In genomic region chr2:91931328-91932159, GRCm38 (mm10) we compare ENCODE assay signal across 8 mouse cellular contexts. TPM values are rescaled to one million over a fixed set of nuclear protein-coding genes. Genes with fewer than 3 reads are reported as not detected.
DNase-seq lines count a peak whose midpoint lies in the region; ATAC-seq and TF ChIP-seq lines count a peak whose summit lies in the region.

No protein-coding gene starts in this region.

- H3K4me2 ChIP-seq in embryonic facial prominence, embryonic 12.5 days (replicated peaks): peak overlapping the region; percentile 85
- peak overlapping the region; percentile 69 for H3K4me2 ChIP-seq in hindbrain, postnatal 0 days (ENCODE audit: low read depth, low read length)

- WGBS in embryonic facial prominence, embryonic 12.5 days: under 1% methylated on average over 49 of the region's 50 CpGs
- WGBS in hindbrain, postnatal 0 days: 6% methylated on average over 41 of the region's 50 CpGs

- in situ Hi-C loops in ES-E14 (cut with MboI; ENCODE audit: low sequenced_read_pairs in 2 of 2, unreplicated experiment in 2 of 2): no loop called here

- intact Hi-C loops in gastrocnemius, postnatal 14 days (cut with DNase I; ENCODE audit: low total_unique reads): no loop called here

- TF ChIP-seq CTCF in hindbrain, postnatal 0 days (IDR thresholded peaks at IDR 0.05; ENCODE audit: low read depth): no peak

- DNase-seq in gastrocnemius, postnatal 14 days: peak; percentile 60
- DNase-seq in gastrocnemius, postnatal 25 days: no peak
- peak; percentile 62 for DNase-seq in ES-E14 (ENCODE audit: low read depth, low spot score)
- peak; percentile 76 for DNase-seq in hindbrain, postnatal 0 days (ENCODE audit: low spot score)
- peak; percentile 67 for DNase-seq in lung, postnatal 10 days
- DNase-seq in testis, postnatal 10 days (ENCODE audit: low spot score): peak; percentile 83

- no peaks in the 10 kb centered on the region for H3K9me3 ChIP-seq in ES-E14 (ENCODE audit: control insufficient read depth, insufficient read depth, low read depth, low read length)
- no peaks in the 10 kb centered on the region for H3K9me3 ChIP-seq in embryonic facial prominence, embryonic 12.5 days
- H3K9me3 ChIP-seq in hindbrain, postnatal 0 days (ENCODE audit: low read length): no peaks in the 10 kb centered on the region

- peaks cover 21% of the 10 kb centered on the region for H3K36me3 ChIP-seq in ES-E14 (ENCODE audit: control insufficient read depth, insufficient read depth, low read length, poor library complexity, severe bottlenecking)
- peaks cover 25% of the 10 kb centered on the region for H3K36me3 ChIP-seq in embryonic facial prominence, embryonic 12.5 days
- 0 out of 2 replicates have a peak, but pooled peaks cover 10% of the 10 kb centered on the region for H3K36me3 ChIP-seq in hindbrain, postnatal 0 days (ENCODE audit: insufficient read depth, low read length)

- peak; percentile 49 for ATAC-seq in embryonic facial prominence, embryonic 12.5 days (ENCODE audit: insufficient number of reproducible peaks, insufficient read depth, low FRiP score, low TSS enrichment)
- ATAC-seq in hindbrain, postnatal 0 days: peak; percentile 75
- ATAC-seq in granulocyte monocyte progenitor cell, adult 5-6 weeks (replicated peaks; ENCODE audit: poor library complexity, severe bottlenecking): no peak

- H3K9ac ChIP-seq in ES-E14 (ENCODE audit: insufficient read depth, low read depth, low read length, poor library complexity, severe bottlenecking): peak overlapping the region; percentile 86
- peak overlapping the region; percentile 97 for H3K9ac ChIP-seq in embryonic facial prominence, embryonic 12.5 days
- peak overlapping the region; percentile 74 for H3K9ac ChIP-seq in hindbrain, postnatal 0 days (replicated peaks; ENCODE audit: low read length)

- H3K27me3 ChIP-seq in embryonic facial prominence, embryonic 12.5 days: no peaks in the 10 kb centered on the region
- no peaks in the 10 kb centered on the region for H3K27me3 ChIP-seq in hindbrain, postnatal 0 days (ENCODE audit: insufficient read depth, low read length)

- peak overlapping the region; percentile 71 to 87 for H3K4me3 ChIP-seq in ES-E14 (ENCODE audit: insufficient read depth in 1 of 2, low read depth in 1 of 2, low read length in 2 of 2, poor library complexity in 1 of 2, severe bottlenecking in 1 of 2)
- H3K4me3 ChIP-seq in embryonic facial prominence, embryonic 12.5 days: peak overlapping the region; percentile 88
- peak overlapping the region; percentile 48 for H3K4me3 ChIP-seq in hindbrain, postnatal 0 days (ENCODE audit: low read length)

- peaks cover 9 to 34% of the 10 kb centered on the region in 2 experiments for H3K4me1 ChIP-seq in ES-E14 (ENCODE audit: control insufficient read depth in 2 of 2, insufficient read depth in 2 of 2, low read length in 2 of 2, poor library complexity in 1 of 2)
- H3K4me1 ChIP-seq in embryonic facial prominence, embryonic 12.5 days: peaks cover 35% of the 10 kb centered on the region
- peaks cover 8% of the 10 kb centered on the region; the same call in 1 of the 2 replicates for H3K4me1 ChIP-seq in hindbrain, postnatal 0 days (ENCODE audit: insufficient read depth, low read length)

- peak overlapping the region; percentile 90 for H3K27ac ChIP-seq in ES-E14 (ENCODE audit: insufficient read depth, low read depth, low read length, poor library complexity, severe bottlenecking)
- peak overlapping the region; percentile 98 for H3K27ac ChIP-seq in embryonic facial prominence, embryonic 12.5 days
- H3K27ac ChIP-seq in hindbrain, postnatal 0 days: peak overlapping the region; percentile 77

TF ChIP-seq in ES-E14, 5 proteins besides CTCF, POLR2A, EP300 and RAD21:
- TF ChIP-seq ZNF384 (IDR thresholded peaks at IDR 0.05; ENCODE audit: low read depth, low read length) (no peak), CHD2 (IDR thresholded peaks at IDR 0.05; ENCODE audit: low read depth, low read length) (no peak), HCFC1 (IDR thresholded peaks at IDR 0.05; ENCODE audit: borderline replicate concordance, insufficient read depth, low read length) (peak; percentile 48; the same call in 1 of the 2 replicates), ZC3H11A (IDR thresholded peaks at IDR 0.05; ENCODE audit: borderline replicate concordance, low read depth, low read length) (no peak)

RNA-seq across cellular contexts. Expression of gene Mdk, which starts 0.6 kb away (rescaled TPM):
- total RNA-seq in gastrocnemius, postnatal 14 days (2021): 10 to 100 TPM; 12.1 to 20.7 TPM
- total RNA-seq in gastrocnemius, postnatal 25 days (2021): 1 to 10 TPM; 3.3 to 3.4 TPM
- 345 and 362 TPM in 2 replicates for total RNA-seq in ES-E14 (2012; rRNA removed)
- 1,900 and 1,964 TPM in 2 replicates for polyA plus RNA-seq in embryonic facial prominence, embryonic 12.5 days (2016; fragmentation: Nextera tagmentation; extraction: Ambion mirVana)
- total RNA-seq in hindbrain, postnatal 0 days (2014; rRNA removed): 54.9 and 78.4 TPM in 2 replicates
- 167 and 171 TPM in 2 replicates for polyA plus RNA-seq in hindbrain, postnatal 0 days (2015; fragmentation: Nextera tagmentation; extraction: Ambion mirVana)
- total RNA-seq in granulocyte monocyte progenitor cell, adult 5-6 weeks (2014; fragmentation: Nextera tagmentation): 1.3 and 4.1 TPM in 2 replicates
- not detected in 2 replicates for total RNA-seq in granulocyte monocyte progenitor cell, adult 5-6 weeks (2017)

RNA-seq across cellular contexts. Expression of gene Chrm4, which starts 4.5 kb away (rescaled TPM):
- not detected for total RNA-seq in gastrocnemius, postnatal 14 days (2021)
- not detected for total RNA-seq in gastrocnemius, postnatal 25 days (2021)
- 5.6 and 9.5 TPM in 2 replicates for total RNA-seq in ES-E14 (2012; rRNA removed)
- 0.65 and 1.2 TPM in 2 replicates for polyA plus RNA-seq in embryonic facial prominence, embryonic 12.5 days (2016; fragmentation: Nextera tagmentation; extraction: Ambion mirVana)
- 3.3 and 4.4 TPM in 2 replicates for total RNA-seq in hindbrain, postnatal 0 days (2014; rRNA removed)
- polyA plus RNA-seq in hindbrain, postnatal 0 days (2015; fragmentation: Nextera tagmentation; extraction: Ambion mirVana): 0.75 and 0.93 TPM in 2 replicates
- total RNA-seq in granulocyte monocyte progenitor cell, adult 5-6 weeks (2014; fragmentation: Nextera tagmentation): not detected in 2 replicates
- 0.26 TPM in 1 of 2 replicates, not detected in the other for total RNA-seq in granulocyte monocyte progenitor cell, adult 5-6 weeks (2017)

RNA-seq across cellular contexts. Expression of gene Gm9821, which starts 14.0 kb away (rescaled TPM):
- not detected for total RNA-seq in gastrocnemius, postnatal 14 days (2021)
- total RNA-seq in gastrocnemius, postnatal 25 days (2021): not detected
- total RNA-seq in ES-E14 (2012; rRNA removed): 0.18 and 0.79 TPM in 2 replicates
- 0.36 and 0.73 TPM in 2 replicates for polyA plus RNA-seq in embryonic facial prominence, embryonic 12.5 days (2016; fragmentation: Nextera tagmentation; extraction: Ambion mirVana)
- not detected in 2 replicates for total RNA-seq in hindbrain, postnatal 0 days (2014; rRNA removed)
- 0.08 TPM in 1 of 2 replicates, not detected in the other for polyA plus RNA-seq in hindbrain, postnatal 0 days (2015; fragmentation: Nextera tagmentation; extraction: Ambion mirVana)
- not detected in 2 replicates for total RNA-seq in granulocyte monocyte progenitor cell, adult 5-6 weeks (2014; fragmentation: Nextera tagmentation)
- total RNA-seq in granulocyte monocyte progenitor cell, adult 5-6 weeks (2017): 0.21 TPM in 1 of 2 replicates, not detected in the other

RNA-seq across cellular contexts. Expression of gene Dgkz, which starts 44.1 kb away (rescaled TPM):
- total RNA-seq in gastrocnemius, postnatal 14 days (2021): 10 to 100 TPM; 38.6 to 42.4 TPM
- 10 to 100 TPM; 32.3 to 34.8 TPM for total RNA-seq in gastrocnemius, postnatal 25 days (2021)
- 47.0 and 59.0 TPM in 2 replicates for total RNA-seq in ES-E14 (2012; rRNA removed)
- 39.1 and 40.8 TPM in 2 replicates for polyA plus RNA-seq in embryonic facial prominence, embryonic 12.5 days (2016; fragmentation: Nextera tagmentation; extraction: Ambion mirVana)
- total RNA-seq in hindbrain, postnatal 0 days (2014; rRNA removed): 150 and 163 TPM in 2 replicates
- polyA plus RNA-seq in hindbrain, postnatal 0 days (2015; fragmentation: Nextera tagmentation; extraction: Ambion mirVana): 40.7 and 41.2 TPM in 2 replicates
- 115 and 135 TPM in 2 replicates for total RNA-seq in granulocyte monocyte progenitor cell, adult 5-6 weeks (2014; fragmentation: Nextera tagmentation)
- 75.7 and 89.4 TPM in 2 replicates for total RNA-seq in granulocyte monocyte progenitor cell, adult 5-6 weeks (2017)
